Mouse (Mus musculus) midbrain, embryonic 16.5 days (tissue): Measurements from ENCODE around the gene Rab26. TPM values are rescaled to one million over a fixed set of nuclear protein-coding genes. Genes with fewer than 3 reads are reported as not detected.

Source experiments
- ATAC-seq: fragments of 200-750 bp; cut with Nextera tagmentation; 2 replicates; pipeline ENCODE4 v1.8.0; 2017; ENCODE audit warnings: moderate TSS enrichment
- H3K27ac ChIP-seq: fragments of 300-500 bp; sonication (generic); 2 replicates; pipeline ENCODE4 v1.5.1; 2014; ENCODE audit warnings: mild to moderate bottlenecking, low read length, mixed read lengths
- H3K27me3 ChIP-seq: fragments of 300-500 bp; sonication (generic); 2 replicates; pipeline ENCODE4 v1.6.1; 2014; ENCODE audit warnings: low read depth, low read length, mixed read lengths; ENCODE audit not compliant: control insufficient read depth, insufficient read depth
- H3K36me3 ChIP-seq: fragments of 300-500 bp; sonication (generic); 2 replicates; pipeline ENCODE4 v1.6.1; 2014; ENCODE audit warnings: mild to moderate bottlenecking, low read length, moderate library complexity, mixed read lengths; ENCODE audit not compliant: control insufficient read depth, insufficient read depth
- H3K4me1 ChIP-seq: fragments of 300-500 bp; sonication (generic); 2 replicates; pipeline ENCODE4 v1.6.1; 2014; ENCODE audit warnings: mild to moderate bottlenecking, low read length, mixed read lengths; ENCODE audit not compliant: control insufficient read depth, insufficient read depth
- H3K4me2 ChIP-seq: fragments of 300-500 bp; sonication (generic); 2 replicates; pipeline ENCODE4 v1.6.1; 2014; ENCODE audit warnings: mild to moderate bottlenecking, low read length, mixed read lengths
- H3K4me3 ChIP-seq: fragments of 300-500 bp; sonication (generic); 2 replicates; pipeline ENCODE4 v1.5.1; 2014; ENCODE audit warnings: low read depth, mild to moderate bottlenecking, low read length, moderate library complexity, mixed read lengths
- H3K9ac ChIP-seq: fragments of 300-500 bp; sonication (generic); 2 replicates; pipeline ENCODE4 v1.6.1; 2014; ENCODE audit warnings: low read depth, low read length, mixed read lengths
- H3K9me3 ChIP-seq: fragments of 300-500 bp; sonication (generic); replicated peaks from 2 replicates; pipeline ENCODE4 v1.6.1; 2014; ENCODE audit warnings: mild to moderate bottlenecking, low read length, mixed read lengths; ENCODE audit not compliant: control insufficient read depth, poor library complexity, severe bottlenecking
- WGBS: fragments of 180-500 bp; shearing (Covaris S2); extraction: QIAGEN DNeasy Blood & Tissue Kit; methylation state at CpG from one replicate; pipeline ENCODE4 v1.1.7; 2014; 5-methylcytosine and 5-hydroxymethylcytosine counted together
- polyA plus RNA-seq: library from polyadenylated mRNA; unstranded; fragments of >200 nt; fragmentation: Nextera tagmentation; extraction: Ambion mirVana; gene quantifications from 2 replicates; pipeline ENCODE4 v1.2.1, GENCODE M21; 2015

The Rab26 gene
- polyA plus RNA-seq = 9.1 and 14.7 TPM in 2 replicates

DNA sequence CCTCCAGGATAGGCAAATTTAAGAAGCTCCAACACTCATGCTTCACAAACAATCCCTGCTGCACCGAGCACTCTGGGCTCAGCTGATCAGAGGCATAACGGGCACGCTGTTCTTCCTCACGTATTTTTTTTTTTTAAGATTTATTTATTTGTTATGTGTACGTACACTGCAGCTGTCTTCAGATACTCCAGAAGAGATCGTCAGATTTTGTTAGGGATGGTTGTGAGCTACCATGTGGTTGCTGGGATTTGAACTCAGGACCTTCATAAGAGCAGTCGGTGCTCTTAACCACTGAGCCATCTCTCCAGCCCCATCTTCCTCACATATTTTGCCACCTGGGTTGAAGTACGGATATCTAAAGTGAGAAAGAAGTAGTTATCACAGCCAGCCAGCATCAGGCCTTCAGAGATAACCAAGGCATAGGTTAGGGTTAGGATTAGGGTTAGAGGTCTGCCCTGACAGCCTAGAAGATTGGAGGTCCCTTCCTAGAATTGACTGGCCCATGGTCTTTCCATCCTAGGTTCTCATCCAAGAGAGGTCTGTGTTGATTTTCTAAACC, at the start of gene Rab26:
Gene Rab26 (minus strand): TSS at position 51 of the 559 bp plus-strand sequence.
- no peak for ATAC-seq
- H3K36me3 ChIP-seq = no peaks in the 10 kb centered on the region; the same call in 1 of the 2 replicates
- H3K4me3 ChIP-seq = peak within 1 kb of the TSS; percentile 41
- H3K9me3 ChIP-seq = no peaks in the 10 kb centered on the region
- H3K4me2 ChIP-seq = peak within 1 kb of the TSS; percentile 84
- no peaks in the 10 kb centered on the region; the same call in 1 of the 2 replicates for H3K27me3 ChIP-seq
- H3K4me1 ChIP-seq = peaks cover 37% of the 10 kb centered on the region
- H3K9ac ChIP-seq = peak within 1 kb of the TSS; percentile 66
- H3K27ac ChIP-seq = peak within 1 kb of the TSS; percentile 28; the same call in 1 of the 2 replicates
- WGBS = 89% methylated on average over 8 of the region's 8 CpGs

- no peak overlapping the region for H3K9ac ChIP-seq
- no peaks in the 10 kb centered on the region for H3K4me1 ChIP-seq
- no peak overlapping the region for H3K4me2 ChIP-seq
- H3K27ac ChIP-seq = no peak overlapping the region
- H3K9me3 ChIP-seq = no peaks in the 10 kb centered on the region
- H3K4me3 ChIP-seq = no peak overlapping the region
- no peaks in the 10 kb centered on the region for H3K27me3 ChIP-seq
- H3K36me3 ChIP-seq = peaks cover 61% of the 10 kb centered on the region
- 98% methylated on average over 2 of the region's 2 CpGs for WGBS
- ATAC-seq = no peak
Observed at GRCm38 (mm10) chr17:24580287-24580686, 46.3 kb upstream of the Rab26 start.

- H3K4me1 ChIP-seq = no peaks in the 10 kb centered on the region
- H3K4me2 ChIP-seq = no peak overlapping the region
- H3K27ac ChIP-seq = no peak overlapping the region
- no peak overlapping the region for H3K9ac ChIP-seq
- no peaks in the 10 kb centered on the region for H3K27me3 ChIP-seq
- WGBS = 97% methylated on average over 3 of the region's 3 CpGs
- peaks cover 60% of the 10 kb centered on the region for H3K36me3 ChIP-seq
- H3K4me3 ChIP-seq = no peak overlapping the region
- ATAC-seq = no peak
- no peaks in the 10 kb centered on the region for H3K9me3 ChIP-seq
Observed at GRCm38 (mm10) chr17:24579532-24579931, 45.5 kb upstream of the Rab26 start.

- Histone ChIP-seq H3K4me3 (no peak overlapping the region), H3K9ac (no peak overlapping the region), H3K27ac (no peak overlapping the region), H3K4me2 (no peak overlapping the region), H3K4me1 (no peaks in the 10 kb centered on the region), H3K9me3 (no peaks in the 10 kb centered on the region), H3K36me3 (peaks cover 44% of the 10 kb centered on the region), H3K27me3 (no peaks in the 10 kb centered on the region)
- no peak for ATAC-seq
- WGBS = 95% methylated on average over 9 of the region's 9 CpGs
Observed at GRCm38 (mm10) chr17:24573811-24574210, 39.8 kb upstream of the Rab26 start.

- Histone ChIP-seq H3K9ac (no peak overlapping the region), H3K27ac (no peak overlapping the region), H3K36me3 (peaks cover 33% of the 10 kb centered on the region), H3K27me3 (no peaks in the 10 kb centered on the region), H3K4me3 (no peak overlapping the region), H3K9me3 (no peaks in the 10 kb centered on the region), H3K4me2 (no peak overlapping the region), H3K4me1 (no peaks in the 10 kb centered on the region)
- WGBS = 97% methylated on average over 12 of the region's 12 CpGs
- ATAC-seq = no peak
Observed at GRCm38 (mm10) chr17:24572651-24573245, 38.7 kb upstream of the Rab26 start.

DNA sequence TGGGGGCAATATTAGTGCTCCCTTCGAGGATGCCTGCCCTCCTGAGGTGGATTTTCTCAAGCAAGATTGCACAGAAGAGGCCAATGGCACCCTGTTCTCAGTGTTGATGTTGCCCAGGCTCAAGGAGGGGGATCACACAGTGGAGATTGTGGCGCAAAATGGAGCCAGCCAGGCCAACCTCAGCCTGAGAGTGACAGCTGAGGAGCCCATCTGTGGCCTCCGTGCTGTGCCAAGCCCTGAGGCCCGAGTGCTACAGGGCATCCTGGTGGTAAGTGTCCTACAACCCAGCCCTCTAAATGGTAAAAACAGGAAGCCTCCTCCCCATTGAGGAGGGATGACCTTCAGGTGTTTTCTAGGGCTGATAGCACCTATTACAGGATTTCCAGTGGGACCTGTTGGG, 35.8 kb upstream of the Rab26 start:
- H3K36me3 ChIP-seq = peaks cover 24% of the 10 kb centered on the region
- H3K9ac ChIP-seq = no peak overlapping the region
- H3K4me1 ChIP-seq = no peaks in the 10 kb centered on the region
- ATAC-seq = no peak
- H3K4me3 ChIP-seq = no peak overlapping the region
- H3K4me2 ChIP-seq = no peak overlapping the region
- H3K9me3 ChIP-seq = no peaks in the 10 kb centered on the region
- 92% methylated on average over 4 of the region's 4 CpGs for WGBS
- no peaks in the 10 kb centered on the region for H3K27me3 ChIP-seq
- H3K27ac ChIP-seq = no peak overlapping the region

DNA sequence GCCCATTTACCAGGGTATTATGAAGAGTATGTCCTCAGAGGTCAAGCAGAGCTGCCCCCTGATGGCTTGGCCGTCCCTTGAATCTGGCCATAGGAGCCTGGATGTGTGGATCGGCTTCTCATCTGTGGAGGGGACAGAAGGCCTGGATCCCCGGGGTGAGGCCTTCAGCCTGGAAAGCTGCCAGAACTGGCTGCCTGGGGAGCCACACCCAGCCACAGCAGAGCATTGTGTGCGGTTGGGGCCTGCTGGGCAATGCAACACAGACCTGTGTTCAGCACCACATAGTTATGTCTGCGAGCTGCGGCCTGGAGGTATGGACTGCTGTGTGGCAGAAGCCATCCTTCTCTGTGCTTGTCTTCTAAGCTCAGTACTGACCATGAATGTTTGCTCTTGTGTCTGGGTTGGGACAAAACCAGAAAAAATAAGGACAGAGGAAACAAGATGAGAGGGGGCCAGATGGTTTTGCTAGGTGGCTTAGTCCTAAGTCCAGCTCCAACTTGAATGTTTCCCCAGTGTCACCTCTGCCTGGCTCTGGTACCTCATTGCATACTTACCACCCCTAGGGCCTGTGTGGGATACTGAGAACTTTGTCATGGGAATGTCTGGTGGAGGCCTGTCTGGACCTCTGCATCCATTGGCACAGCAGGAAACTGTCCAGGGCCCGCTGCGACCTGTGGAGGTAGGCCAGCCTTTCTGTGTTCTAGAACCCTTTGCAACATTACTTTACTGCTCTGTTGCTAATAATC, 33.2 kb upstream of the Rab26 start:
- Histone ChIP-seq H3K4me1 (no peaks in the 10 kb centered on the region), H3K36me3 (peaks cover 16% of the 10 kb centered on the region), H3K9me3 (no peaks in the 10 kb centered on the region), H3K4me3 (no peak overlapping the region), H3K27ac (no peak overlapping the region), H3K9ac (no peak overlapping the region), H3K4me2 (no peak overlapping the region), H3K27me3 (no peaks in the 10 kb centered on the region)
- ATAC-seq = no peak
- WGBS = 70% methylated on average over 8 of the region's 8 CpGs

DNA sequence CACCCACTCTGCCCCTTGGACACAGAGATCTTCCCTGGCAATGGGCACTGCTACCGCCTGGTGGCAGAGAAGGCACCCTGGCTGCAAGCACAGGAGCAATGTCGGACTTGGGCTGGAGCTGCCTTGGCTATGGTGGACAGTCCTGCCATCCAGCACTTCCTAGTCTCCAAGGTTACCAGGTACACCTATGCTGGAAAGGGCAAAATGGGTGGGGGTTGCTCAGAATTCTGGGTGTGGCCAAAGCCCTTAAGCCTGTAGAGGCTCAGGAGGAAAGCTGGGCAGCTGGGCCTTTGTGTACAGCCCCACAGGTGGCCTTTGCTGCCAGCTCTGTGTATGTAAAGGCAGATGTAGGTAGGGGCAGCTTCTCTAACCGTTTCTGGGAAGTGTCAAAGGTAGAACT, 31.8 kb upstream of the Rab26 start:
- H3K4me1 ChIP-seq = no peaks in the 10 kb centered on the region
- 70% methylated on average over 3 of the region's 3 CpGs for WGBS
- peaks cover 8% of the 10 kb centered on the region; the same call in 1 of the 2 replicates for H3K36me3 ChIP-seq
- H3K4me2 ChIP-seq = no peak overlapping the region
- H3K9ac ChIP-seq = no peak overlapping the region
- H3K27me3 ChIP-seq = no peaks in the 10 kb centered on the region
- no peaks in the 10 kb centered on the region for H3K9me3 ChIP-seq
- no peak overlapping the region for H3K27ac ChIP-seq
- H3K4me3 ChIP-seq = no peak overlapping the region
- ATAC-seq = no peak

DNA sequence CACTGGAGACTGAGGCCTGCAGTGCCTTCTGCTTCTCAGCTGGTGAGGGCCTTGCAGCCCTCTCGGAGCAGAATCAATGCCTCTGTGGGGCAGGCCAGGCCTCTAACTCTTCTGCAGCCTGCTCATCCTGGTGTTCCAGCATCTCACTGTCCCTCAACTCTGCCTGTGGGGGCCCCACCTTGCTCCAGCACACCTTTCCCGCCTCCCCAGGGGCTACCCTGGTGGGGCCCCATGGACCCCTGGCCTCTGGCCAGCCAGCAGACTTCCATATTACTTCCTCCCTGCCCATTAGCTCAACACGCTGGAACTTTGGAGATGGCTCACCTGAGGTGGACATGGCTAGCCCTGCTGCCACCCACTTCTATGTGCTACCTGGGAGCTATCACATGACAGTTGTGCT, 31.1 kb upstream of the Rab26 start:
- Histone ChIP-seq H3K9me3 (no peaks in the 10 kb centered on the region), H3K4me1 (no peaks in the 10 kb centered on the region), H3K9ac (no peak overlapping the region), H3K4me3 (no peak overlapping the region), H3K27ac (no peak overlapping the region), H3K27me3 (no peaks in the 10 kb centered on the region), H3K4me2 (no peak overlapping the region), H3K36me3 (0 out of 2 replicates have a peak, but pooled peaks cover 4% of the 10 kb centered on the region)
- WGBS = 95% methylated on average over 3 of the region's 3 CpGs
- no peak for ATAC-seq
